Mouse (Mus musculus) midbrain, postnatal 0 days (tissue): ENCODE data around the gene Ptgis. TPM values are rescaled to one million over a fixed set of nuclear protein-coding genes. Genes with fewer than 3 reads are reported as not detected.

Experiments used
- ATAC-seq: fragments of 200-750 bp; cut with Nextera tagmentation; 2 replicates; pipeline ENCODE4 v1.8.0; 2017; ENCODE audit warnings: moderate number of reproducible peaks, mild to moderate bottlenecking, moderate TSS enrichment, moderate library complexity; ENCODE audit not compliant: low FRiP score
- DNase-seq: peaks from one replicate; pipeline ENCODE4 v3.0.0-alpha.2; 2015; ENCODE audit warnings: low spot score
- H3K27ac ChIP-seq: fragments of 300-500 bp; sonication (generic); 2 replicates; pipeline ENCODE4 v1.5.1; 2014; ENCODE audit warnings: low read depth, mild to moderate bottlenecking, low read length, mixed read lengths
- H3K27me3 ChIP-seq: fragments of 300-500 bp; sonication (generic); 2 replicates; pipeline ENCODE4 v1.6.1; 2014; ENCODE audit warnings: low read length, control low read depth, mixed read lengths; ENCODE audit not compliant: insufficient read depth
- H3K36me3 ChIP-seq: fragments of 300-500 bp; sonication (generic); 2 replicates; pipeline ENCODE4 v1.6.1; 2014; ENCODE audit warnings: low read length, control low read depth, mixed read lengths; ENCODE audit not compliant: insufficient read depth
- H3K4me1 ChIP-seq: fragments of 300-500 bp; sonication (generic); 2 replicates; pipeline ENCODE4 v1.6.1; 2014; ENCODE audit warnings: mild to moderate bottlenecking, control low read depth, antibody characterized with exemption, low read length, mixed read lengths; ENCODE audit not compliant: insufficient read depth
- H3K4me2 ChIP-seq: fragments of 300-500 bp; sonication (generic); 2 replicates; pipeline ENCODE4 v1.6.1; 2014; ENCODE audit warnings: low read depth, mild to moderate bottlenecking, low read length, mixed read lengths; ENCODE audit not compliant: poor library complexity, severe bottlenecking
- H3K4me3 ChIP-seq: fragments of 300-500 bp; sonication (generic); 2 replicates; pipeline ENCODE4 v1.5.1; 2014; ENCODE audit warnings: low read depth, mild to moderate bottlenecking, low read length, moderate library complexity
- H3K9ac ChIP-seq: fragments of 300-500 bp; sonication (generic); replicated peaks from 2 replicates; pipeline ENCODE4 v1.6.1; 2014; ENCODE audit warnings: mild to moderate bottlenecking, low read length, moderate library complexity, mixed read lengths; ENCODE audit not compliant: poor library complexity, severe bottlenecking
- H3K9me3 ChIP-seq: fragments of 300-500 bp; sonication (generic); 2 replicates; pipeline ENCODE4 v1.6.1; 2016; ENCODE audit warnings: low read length, control low read depth
- CTCF ChIP-seq: IDR thresholded peaks from 2 replicates; pipeline ENCODE4 v1.5.1; 2016; ENCODE audit warnings: antibody characterized with exemption, mild to moderate bottlenecking
- WGBS: fragments of 180-500 bp; shearing (Covaris S2); extraction: QIAGEN DNeasy Blood & Tissue Kit; methylation state at CpG from one replicate; pipeline ENCODE4 v1.1.7; 2014; 5-methylcytosine and 5-hydroxymethylcytosine counted together
- polyA plus RNA-seq: library from polyadenylated mRNA; unstranded; fragments of >200 nt; fragmentation: Nextera tagmentation; extraction: Ambion mirVana; gene quantifications from 2 replicates; pipeline ENCODE4 v1.2.1, GENCODE M21; 2015
- total RNA-seq: library from RNA; depleted of rRNA; stranded (reverse); fragments of >200 nt; gene quantifications from 2 replicates; pipeline ENCODE4 v1.2.3, GENCODE M21; 2014; rRNA removed

The Ptgis gene
- total RNA-seq (4.3 and 6.1 TPM in 2 replicates), polyA plus RNA-seq (3.9 and 4.7 TPM in 2 replicates)

- Histone ChIP-seq H3K36me3 (no peaks in the 10 kb centered on the region), H3K9ac (peak within 1 kb of the TSS; percentile 62), H3K27me3 (peaks cover 15% of the 10 kb centered on the region), H3K4me1 (no peaks in the 10 kb centered on the region), H3K27ac (no peak within 1 kb of the TSS), H3K9me3 (no peaks in the 10 kb centered on the region), H3K4me2 (peak within 1 kb of the TSS; percentile 88), H3K4me3 (peak within 1 kb of the TSS; percentile 45)
- WGBS, result 4% methylated on average over 39 of the region's 45 CpGs
- TF ChIP-seq CTCF, result no peak
- DNase-seq, result no peak
- no peak for ATAC-seq
Measured at GRCm38 (mm10) chr2:167240008-167240964, at the start of gene Ptgis. Gene Ptgis (minus strand): TSS chr2:167240604.

GRCm38 (mm10) chr2:167281461-167281860, 41.1 kb upstream of the Ptgis start:
- no peak for ATAC-seq
- no peak overlapping the region for H3K9ac ChIP-seq
- DNase-seq, result no peak
- no peak overlapping the region for H3K27ac ChIP-seq
- no peaks in the 10 kb centered on the region for H3K36me3 ChIP-seq
- H3K4me2 ChIP-seq, result no peak overlapping the region
- no peaks in the 10 kb centered on the region for H3K4me1 ChIP-seq
- WGBS, result 92% methylated on average over 13 of the region's 13 CpGs
- H3K27me3 ChIP-seq, result no peaks in the 10 kb centered on the region; the same call in 1 of the 2 replicates
- TF ChIP-seq CTCF, result no peak
- H3K4me3 ChIP-seq, result no peak overlapping the region
- H3K9me3 ChIP-seq, result no peaks in the 10 kb centered on the region

GRCm38 (mm10) chr2:167280986-167281310, 40.5 kb upstream of the Ptgis start:
- no peaks in the 10 kb centered on the region for H3K36me3 ChIP-seq
- H3K4me2 ChIP-seq, result no peak overlapping the region
- H3K27me3 ChIP-seq, result no peaks in the 10 kb centered on the region; the same call in 1 of the 2 replicates
- no peak overlapping the region for H3K9ac ChIP-seq
- ATAC-seq (0 out of 2 replicates have a peak, but pooled peaks have one; percentile 52), DNase-seq (no peak)
- H3K9me3 ChIP-seq, result no peaks in the 10 kb centered on the region
- H3K4me3 ChIP-seq, result no peak overlapping the region
- no peak for TF ChIP-seq CTCF
- WGBS, result 83% methylated on average over 4 of the region's 4 CpGs
- no peaks in the 10 kb centered on the region for H3K4me1 ChIP-seq
- H3K27ac ChIP-seq, result no peak overlapping the region

DNA sequence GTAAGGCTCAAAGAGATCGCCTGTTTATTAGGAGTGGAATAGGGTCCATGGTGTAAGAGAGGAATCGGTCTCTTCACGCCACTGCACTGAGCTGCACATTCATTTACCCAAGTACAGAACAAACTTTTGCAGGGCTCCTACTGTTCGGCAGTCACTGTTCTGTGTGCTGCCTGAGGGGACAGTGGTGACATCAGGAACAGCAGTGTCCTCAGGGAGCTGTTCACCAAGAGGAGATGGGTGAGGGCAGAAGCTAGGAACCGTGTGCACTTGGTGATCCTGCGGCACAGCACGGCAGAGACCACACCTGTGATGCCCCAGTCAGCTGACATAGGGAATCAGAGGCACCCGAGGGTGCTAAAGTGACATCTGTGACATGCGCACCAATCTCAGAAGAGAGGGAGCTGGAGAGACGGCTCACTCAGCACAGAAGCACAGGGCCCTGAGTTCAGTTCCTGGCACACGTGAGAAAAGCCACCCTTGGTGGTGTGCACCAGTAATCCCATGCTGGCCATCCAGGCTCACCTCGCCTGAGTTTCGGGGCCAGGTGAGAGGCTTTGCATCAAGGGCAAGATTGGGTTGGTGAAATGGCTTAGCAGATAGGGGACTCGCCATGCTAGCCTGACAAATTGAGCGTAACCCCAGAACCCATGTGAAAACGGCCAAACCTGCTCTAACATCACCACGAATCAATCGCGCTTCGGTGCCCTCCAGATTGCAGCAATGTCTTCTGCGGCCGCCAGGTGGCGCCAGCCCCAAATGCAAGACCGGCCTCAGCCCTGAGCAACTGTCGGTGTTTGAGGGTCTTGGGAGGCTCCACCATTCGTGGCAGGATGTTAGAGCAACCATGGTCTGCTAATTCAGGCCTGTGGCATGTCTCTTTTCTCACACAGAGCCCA, 39.9 kb upstream of the Ptgis start:
- 43% methylated on average over 26 of the region's 26 CpGs for WGBS
- H3K27ac ChIP-seq, result no peak overlapping the region
- H3K4me2 ChIP-seq, result no peak overlapping the region
- H3K27me3 ChIP-seq, result no peaks in the 10 kb centered on the region; the same call in 1 of the 2 replicates
- H3K4me3 ChIP-seq, result no peak overlapping the region
- peak; percentile 85 for ATAC-seq
- TF ChIP-seq CTCF, result peak; percentile 100
- H3K9ac ChIP-seq, result no peak overlapping the region
- peak; percentile 84 for DNase-seq
- no peaks in the 10 kb centered on the region for H3K36me3 ChIP-seq
- no peaks in the 10 kb centered on the region for H3K9me3 ChIP-seq
- H3K4me1 ChIP-seq, result no peaks in the 10 kb centered on the region

- ATAC-seq, result no peak
- H3K9me3 ChIP-seq, result no peaks in the 10 kb centered on the region
- H3K4me1 ChIP-seq, result no peaks in the 10 kb centered on the region
- no peak overlapping the region for H3K9ac ChIP-seq
- DNase-seq, result peak; percentile 55
- TF ChIP-seq CTCF, result peak; percentile 84
- H3K27me3 ChIP-seq, result no peaks in the 10 kb centered on the region; the same call in 1 of the 2 replicates
- no peak overlapping the region for H3K4me3 ChIP-seq
- no peak overlapping the region for H3K4me2 ChIP-seq
- H3K36me3 ChIP-seq, result no peaks in the 10 kb centered on the region
- no peak overlapping the region for H3K27ac ChIP-seq
- WGBS, result 57% methylated on average over 17 of the region's 17 CpGs
Measured at GRCm38 (mm10) chr2:167278751-167279526, 38.5 kb upstream of the Ptgis start.
